Mouse (Mus musculus) E14TG2a.4 (cell line): ENCODE measurements around the gene Rfx1.

Experiments used
- CTCF ChIP-seq: conservative IDR thresholded peaks from 2 replicates; pipeline ENCODE4 v1.5.1; 2014; ENCODE audit warnings: low read length
- NANOG ChIP-seq: IDR thresholded peaks from 2 replicates; pipeline ENCODE4 v1.6.1; 2014; ENCODE audit warnings: borderline replicate concordance, low read length, mixed read lengths
- POU5F1 ChIP-seq: IDR thresholded peaks from 2 replicates; pipeline ENCODE4 v1.6.1; 2014; ENCODE audit warnings: low read length, borderline replicate concordance

DNA sequence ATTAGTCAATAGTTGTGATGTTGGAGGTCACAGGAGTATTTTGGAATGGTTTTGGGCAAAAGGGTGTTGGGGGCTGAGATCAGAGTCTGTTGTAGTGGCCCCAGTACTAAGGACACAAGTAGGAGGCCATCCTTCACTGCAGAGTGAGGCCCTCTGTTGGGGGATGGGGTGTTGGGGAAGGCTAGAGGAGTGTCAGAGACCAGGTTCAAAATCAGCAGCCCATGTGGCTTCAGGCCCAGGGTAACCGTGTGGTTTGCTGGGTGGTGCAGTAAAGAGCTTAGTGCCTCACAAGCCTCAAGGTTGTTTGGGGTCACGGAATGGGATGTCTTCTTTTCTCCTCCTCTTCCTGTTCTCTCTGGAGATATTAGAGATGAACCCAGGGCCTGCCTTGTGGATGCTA, 60.1 kb downstream of the Rfx1 start:
- TF ChIP-seq CTCF, result no peak
- TF ChIP-seq POU5F1, result no peak
- TF ChIP-seq NANOG, result no peak
